Mouse (Mus musculus): ENCODE results near the gene Clcnkb.

DNA sequence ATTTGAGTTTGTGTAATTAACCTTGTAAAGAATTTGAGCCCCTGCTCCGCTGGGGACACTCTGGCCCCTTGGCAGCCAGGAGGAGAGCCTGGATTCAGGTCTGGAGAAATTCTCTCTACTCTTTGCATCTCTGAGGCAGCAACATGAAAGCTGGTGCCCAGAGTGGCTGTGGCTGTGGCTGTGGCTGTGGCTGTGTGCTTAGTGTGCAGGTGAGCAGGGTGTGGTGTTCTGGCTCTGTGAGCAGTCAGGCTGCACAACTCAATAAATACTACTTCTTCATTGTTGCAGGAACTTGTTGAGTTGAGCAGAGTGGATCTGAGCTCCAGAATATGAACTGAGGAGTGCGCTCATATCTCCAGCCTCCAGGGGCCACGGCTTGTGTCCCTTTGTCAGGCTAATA, 43.1 kb upstream of the Clcnkb start:
- no peak for TF ChIP-seq CTCF (IDR thresholded peaks at IDR 0.05; ENCODE audit: low read depth, low read length)
- no peak for TF ChIP-seq POLR2A (IDR thresholded peaks at IDR 0.05; ENCODE audit: borderline replicate concordance, low read depth, low read length)

Data from bone marrow macrophage, adult 2 months (primary cell).